Comparison of ENCODE assay signal across 8 mouse cellular contexts in genomic region chr4:156185456-156185949, GRCm38 (mm10). TPM values are rescaled to one million over a fixed set of nuclear protein-coding genes. Genes with fewer than 3 reads are reported as not detected.
DNase-seq lines count a peak whose midpoint lies in the region; ATAC-seq and TF ChIP-seq lines count a peak whose summit lies in the region.

No protein-coding gene starts in this region.

- intact Hi-C loops in left cerebral cortex, postnatal 25 days (cut with DNase I) = no loop called here

- H3K4me2 ChIP-seq in forebrain, embryonic 11.5 days (ENCODE audit: low read depth, low read length, severe bottlenecking) = peak overlapping the region; percentile 64
- H3K4me2 ChIP-seq in limb, embryonic 15.5 days = peak overlapping the region; percentile 43

- H3K36me3 ChIP-seq in forebrain, embryonic 11.5 days (ENCODE audit: control insufficient read depth, insufficient read depth, low read length) = 0 out of 2 replicates have a peak, but pooled peaks cover 2% of the 10 kb centered on the region
- H3K36me3 ChIP-seq in limb, embryonic 15.5 days = peaks cover 28% of the 10 kb centered on the region; the same call in 1 of the 2 replicates

- H3K27ac ChIP-seq in forebrain, embryonic 11.5 days (ENCODE audit: low read depth, low read length) = peak overlapping the region; percentile 91
- no peak overlapping the region for H3K27ac ChIP-seq in limb, embryonic 15.5 days
- peak overlapping the region; percentile 78 for H3K27ac ChIP-seq in olfactory bulb, adult 2 months (ENCODE audit: insufficient read depth, low read depth, low read length)

- 65% methylated on average over 13 of the region's 13 CpGs for WGBS in forebrain, embryonic 11.5 days
- WGBS in limb, embryonic 15.5 days = 83% methylated on average over 13 of the region's 13 CpGs
- WGBS in olfactory bulb, adult 2 months = 17% methylated on average over 13 of the region's 13 CpGs

- no peaks in the 10 kb centered on the region for H3K27me3 ChIP-seq in forebrain, embryonic 11.5 days (ENCODE audit: control insufficient read depth, insufficient read depth, low read length)
- H3K27me3 ChIP-seq in limb, embryonic 15.5 days = no peaks in the 10 kb centered on the region

- TF ChIP-seq POLR2A in olfactory bulb, adult 2 months (IDR thresholded peaks at IDR 0.05; ENCODE audit: insufficient read depth, low read depth, low read length) = no peak

- peak; percentile 25 to 30 for DNase-seq in left cerebral cortex, postnatal 25 days (ENCODE audit: low spot score in 2 of 2)
- no peak for DNase-seq in left cerebral cortex, adult 11 months (ENCODE audit: low spot score)
- DNase-seq in forebrain, embryonic 11.5 days (ENCODE audit: low spot score) = no peak
- no peak for DNase-seq in thymus, postnatal 14 days
- DNase-seq in testis, postnatal 10 days (ENCODE audit: low spot score) = no peak
- DNase-seq in thymus, postnatal 36 days = no peak

- peak overlapping the region; percentile 76 for H3K9ac ChIP-seq in forebrain, embryonic 11.5 days (ENCODE audit: low read length)
- H3K9ac ChIP-seq in limb, embryonic 15.5 days = no peak overlapping the region

- H3K4me1 ChIP-seq in forebrain, embryonic 11.5 days (replicated peaks; ENCODE audit: control insufficient read depth, insufficient read depth, low read length) = peaks cover 42% of the 10 kb centered on the region
- peaks cover 48% of the 10 kb centered on the region for H3K4me1 ChIP-seq in limb, embryonic 15.5 days
- peaks cover 40% of the 10 kb centered on the region for H3K4me1 ChIP-seq in olfactory bulb, adult 2 months (ENCODE audit: control insufficient read depth, insufficient read depth, low read length)

- no peak for TF ChIP-seq CTCF in olfactory bulb, adult 2 months (IDR thresholded peaks at IDR 0.05; ENCODE audit: insufficient read depth, low read depth, low read length)

- H3K9me3 ChIP-seq in forebrain, embryonic 11.5 days (ENCODE audit: control insufficient read depth, low read length) = no peaks in the 10 kb centered on the region
- H3K9me3 ChIP-seq in limb, embryonic 15.5 days = no peaks in the 10 kb centered on the region

- peak overlapping the region; percentile 38 for H3K4me3 ChIP-seq in forebrain, embryonic 11.5 days (ENCODE audit: low read depth, low read length)
- peak overlapping the region; percentile 29; the same call in 1 of the 2 replicates for H3K4me3 ChIP-seq in limb, embryonic 15.5 days
- peak overlapping the region; percentile 52 for H3K4me3 ChIP-seq in olfactory bulb, adult 2 months (ENCODE audit: insufficient read depth, low read depth, low read length)

- ATAC-seq in forebrain, embryonic 11.5 days (replicated peaks; ENCODE audit: low FRiP score) = no peak
- no peak for ATAC-seq in limb, embryonic 15.5 days (ENCODE audit: insufficient number of reproducible peaks, low FRiP score, low TSS enrichment, low read depth)

RNA-seq across cellular contexts. Expression of gene Agrn, which starts 11.8 kb away (rescaled TPM):
- 100 to 1,000 TPM; 143 to 149 TPM for total RNA-seq in left cerebral cortex, postnatal 25 days (2021)
- polyA plus RNA-seq in forebrain, embryonic 11.5 days (2014; fragmentation: Nextera tagmentation; extraction: Ambion mirVana) = 97.0 and 108 TPM in 2 replicates
- polyA plus RNA-seq in limb, embryonic 15.5 days (2015; fragmentation: Nextera tagmentation; extraction: Ambion mirVana) = 53.8 and 67.1 TPM in 2 replicates
- not detected in 2 replicates for polyA plus RNA-seq in olfactory bulb, adult 2 months (2012; ENCODE audit: insufficient read depth, insufficient read length, low replicate concordance, missing spikeins)

RNA-seq across cellular contexts. Expression of gene Isg15, which starts 15.1 kb away (rescaled TPM):
- 1 to 10 TPM; 1.2 to 1.8 TPM for total RNA-seq in left cerebral cortex, postnatal 25 days (2021)
- polyA plus RNA-seq in forebrain, embryonic 11.5 days (2014; fragmentation: Nextera tagmentation; extraction: Ambion mirVana) = 0.35 and 0.37 TPM in 2 replicates
- 3.4 and 3.6 TPM in 2 replicates for polyA plus RNA-seq in limb, embryonic 15.5 days (2015; fragmentation: Nextera tagmentation; extraction: Ambion mirVana)
- not detected in 2 replicates for polyA plus RNA-seq in olfactory bulb, adult 2 months (2012; ENCODE audit: insufficient read depth, insufficient read length, low replicate concordance, missing spikeins)

RNA-seq across cellular contexts. Expression of gene AW011738, which starts 17.6 kb away (rescaled TPM):
- 1 to 10 TPM; 4.4 to 6.3 TPM for total RNA-seq in left cerebral cortex, postnatal 25 days (2021)
- polyA plus RNA-seq in forebrain, embryonic 11.5 days (2014; fragmentation: Nextera tagmentation; extraction: Ambion mirVana) = 2.0 and 2.3 TPM in 2 replicates
- polyA plus RNA-seq in limb, embryonic 15.5 days (2015; fragmentation: Nextera tagmentation; extraction: Ambion mirVana) = 3.1 and 4.4 TPM in 2 replicates
- not detected in 2 replicates for polyA plus RNA-seq in olfactory bulb, adult 2 months (2012; ENCODE audit: insufficient read depth, insufficient read length, low replicate concordance, missing spikeins)

RNA-seq across cellular contexts. Expression of gene Perm1, which starts 30.2 kb away (rescaled TPM):
- total RNA-seq in left cerebral cortex, postnatal 25 days (2021) = under 1 TPM; 0.46 to 0.76 TPM
- polyA plus RNA-seq in forebrain, embryonic 11.5 days (2014; fragmentation: Nextera tagmentation; extraction: Ambion mirVana) = 1.4 and 1.6 TPM in 2 replicates
- polyA plus RNA-seq in limb, embryonic 15.5 days (2015; fragmentation: Nextera tagmentation; extraction: Ambion mirVana) = 4.7 and 6.7 TPM in 2 replicates
- polyA plus RNA-seq in olfactory bulb, adult 2 months (2012; ENCODE audit: insufficient read depth, insufficient read length, low replicate concordance, missing spikeins) = not detected in 2 replicates

RNA-seq across cellular contexts. Expression of gene Plekhn1, which starts 49.2 kb away (rescaled TPM):
- 10 to 100 TPM; 32.8 to 37.8 TPM for total RNA-seq in left cerebral cortex, postnatal 25 days (2021)
- 26.7 and 27.2 TPM in 2 replicates for polyA plus RNA-seq in forebrain, embryonic 11.5 days (2014; fragmentation: Nextera tagmentation; extraction: Ambion mirVana)
- polyA plus RNA-seq in limb, embryonic 15.5 days (2015; fragmentation: Nextera tagmentation; extraction: Ambion mirVana) = 44.6 and 45.5 TPM in 2 replicates
- 117 TPM in 1 of 2 replicates, not detected in the other for polyA plus RNA-seq in olfactory bulb, adult 2 months (2012; ENCODE audit: insufficient read depth, insufficient read length, low replicate concordance, missing spikeins)

Comparison
In these comparisons a context has a peak if more than half of its experiments do, and no peak if none do; other contexts are left out.
1. DNase-seq: peak in left cerebral cortex, postnatal 25 days (2 of 2); none in left cerebral cortex, adult 11 months (single experiment), forebrain, embryonic 11.5 days (single experiment), thymus, postnatal 14 days (single experiment), testis, postnatal 10 days (single experiment) and thymus, postnatal 36 days (0 of 2).
2. Peak in every context shown above with its lines, with median percentiles within 50 percentile points of each other: H3K4me3 ChIP-seq.